Mouse (Mus musculus) liver (tissue): ENCODE measurements at regions not wholly inside any gene's neighbourhood (a gene's known extent, or its start where the extent isn't known, plus 50 kb on each side); places are given as distances from the start of the nearest gene placed in this dataset.
A peak's percentile ranks its signal among the peaks of the same experiment; 100 is the strongest.

Experiments used
- DNase-seq: peaks from one replicate; pipeline ENCODE4 v3.0.0-alpha.2; 2020; ENCODE audit warnings: mixed read lengths

- no peak for DNase-seq
Measured at GRCm38 (mm10) chr12:109272101-109272500, 180.5 kb upstream of the Dlk1 start.

GRCm38 (mm10) chr12:109314850-109315249 is 137.8 kb upstream of the Dlk1 start:
- no peak for DNase-seq

DNA sequence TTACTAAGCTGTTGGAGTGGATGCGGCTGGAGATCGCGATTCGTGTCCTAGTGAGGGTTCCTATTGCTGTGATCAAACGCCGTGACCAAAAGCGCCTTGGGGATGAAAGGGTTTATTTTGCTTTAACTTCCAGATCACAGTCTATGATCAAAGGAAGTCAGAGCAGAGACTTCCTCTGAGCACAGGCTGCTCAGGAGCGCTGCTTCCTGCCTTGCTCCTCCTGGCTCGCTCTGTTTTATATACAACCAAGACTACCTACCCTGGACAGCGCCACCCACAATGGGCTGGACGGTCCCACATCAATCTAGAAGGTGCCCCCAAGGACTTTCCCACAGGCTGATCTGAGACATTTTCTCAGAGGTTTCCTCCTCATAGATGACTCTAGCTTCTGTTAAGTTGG is 126.6 kb upstream of the Dlk1 start:
- no peak for DNase-seq

DNA sequence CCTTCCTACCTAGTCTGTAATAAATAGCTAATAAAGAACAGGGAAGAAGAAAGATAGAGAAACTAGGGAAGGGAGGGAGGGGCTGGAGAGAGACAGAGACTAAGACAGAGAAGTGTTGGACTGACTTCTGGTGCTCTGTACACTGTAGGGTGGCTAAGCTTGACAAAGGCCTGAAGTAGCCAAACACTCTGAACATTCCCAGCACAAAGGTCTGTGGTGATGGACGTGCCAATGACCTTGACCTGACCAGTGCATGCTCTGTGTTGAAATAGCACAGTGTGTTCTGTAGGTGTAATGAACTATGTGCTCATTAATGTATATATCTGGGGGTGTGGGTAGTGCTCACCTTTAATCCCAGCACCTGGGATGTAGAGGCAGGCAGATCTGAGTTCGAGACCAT is 81.3 kb upstream of the Dlk1 start:
- DNase-seq = no peak

DNA sequence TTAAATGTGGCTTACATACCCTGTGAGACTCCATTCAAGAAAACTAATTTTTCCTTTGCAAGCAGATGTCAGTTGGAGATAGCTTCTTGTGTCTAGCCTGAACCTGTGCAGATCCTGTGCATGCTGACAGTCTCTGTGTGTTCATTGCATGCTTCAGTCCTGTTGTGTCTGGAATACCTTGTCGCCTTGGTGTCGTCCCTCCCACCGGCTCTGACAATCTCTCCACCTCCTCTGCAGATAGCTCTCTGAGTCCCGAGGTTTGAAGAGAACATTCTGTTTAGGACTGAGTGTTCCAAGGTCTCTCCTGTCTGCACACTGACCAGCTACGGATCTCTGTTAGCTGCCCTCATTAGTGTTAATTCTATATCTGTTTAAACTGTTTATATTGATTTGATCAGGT is 66.8 kb upstream of the Dlk1 start:
- DNase-seq = no peak

DNA sequence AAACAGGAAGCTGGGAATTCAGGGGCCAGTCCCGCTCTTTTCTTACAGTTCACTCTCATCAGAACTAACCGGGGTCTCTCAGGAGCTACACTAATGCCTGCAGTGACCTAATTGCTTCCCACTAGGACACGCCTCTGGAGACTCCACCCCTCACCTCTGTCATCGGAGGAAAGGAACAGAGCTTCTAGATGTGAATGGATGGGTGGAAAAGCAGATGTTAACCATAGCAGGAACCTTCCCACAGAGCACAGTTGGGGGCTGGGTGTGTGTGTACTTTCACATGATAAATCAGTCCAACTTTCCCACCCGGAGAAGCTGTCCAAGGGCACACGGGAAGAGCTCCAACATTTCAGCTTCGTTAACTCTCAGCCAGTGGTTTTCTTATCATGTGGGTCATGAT is 63.8 kb upstream of the Dlk1 start:
- no peak for DNase-seq

DNA sequence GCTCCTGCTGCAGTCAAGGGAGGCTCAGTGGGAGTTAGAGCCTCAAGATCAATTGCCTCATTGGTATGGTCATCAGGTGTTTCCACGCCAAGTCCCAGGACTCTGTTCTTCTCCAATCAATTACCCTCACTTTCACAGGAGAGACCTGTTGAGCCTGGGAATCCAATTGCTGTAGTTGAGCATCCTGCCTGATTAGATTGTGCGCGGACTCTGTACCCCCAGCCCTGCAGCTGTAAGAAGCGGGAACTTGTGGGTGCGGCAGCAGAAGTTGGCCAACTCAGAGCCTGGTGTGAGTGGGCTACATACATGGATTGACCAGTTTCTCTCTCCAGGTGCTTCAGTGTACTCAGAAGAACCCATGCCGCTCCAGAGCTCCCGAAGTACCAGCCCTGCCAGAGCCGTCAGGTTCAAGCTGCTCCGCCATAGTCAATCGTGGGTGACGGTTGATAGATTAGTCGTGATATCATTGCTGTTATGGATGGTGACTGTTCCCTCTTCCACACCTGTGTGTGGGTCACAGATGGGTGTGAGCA is 62.2 kb upstream of the Dlk1 start:
- DNase-seq = peak; percentile 1

GRCm38 (mm10) chr12:109390978-109391377 is 61.6 kb upstream of the Dlk1 start:
- DNase-seq = peak; percentile 0

DNA sequence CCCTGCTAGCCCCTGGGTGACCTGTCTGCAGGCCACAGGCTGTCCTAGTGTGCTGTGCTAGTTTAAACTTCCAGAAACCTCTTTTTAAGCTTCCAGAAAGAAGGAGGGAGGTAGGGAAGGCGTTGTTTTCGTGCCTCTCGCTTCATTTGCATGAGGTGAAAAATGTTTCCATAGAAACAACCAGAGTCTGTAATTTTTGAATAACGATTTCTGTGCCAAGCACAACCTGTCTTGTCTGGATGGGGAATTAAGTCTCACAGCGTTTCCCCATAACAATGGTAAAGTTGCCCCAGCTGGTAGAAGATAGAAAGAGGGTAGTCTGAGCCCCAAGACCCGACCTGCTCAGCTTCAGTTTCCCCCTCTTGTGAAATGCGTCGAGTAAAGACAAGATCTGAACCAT is 59.3 kb upstream of the Dlk1 start:
- no peak for DNase-seq

GRCm38 (mm10) chr12:109393795-109394194 is 58.8 kb upstream of the Dlk1 start:
- DNase-seq = peak; percentile 70

GRCm38 (mm10) chr12:109394396-109394795 is 58.2 kb upstream of the Dlk1 start:
- no peak for DNase-seq

DNA sequence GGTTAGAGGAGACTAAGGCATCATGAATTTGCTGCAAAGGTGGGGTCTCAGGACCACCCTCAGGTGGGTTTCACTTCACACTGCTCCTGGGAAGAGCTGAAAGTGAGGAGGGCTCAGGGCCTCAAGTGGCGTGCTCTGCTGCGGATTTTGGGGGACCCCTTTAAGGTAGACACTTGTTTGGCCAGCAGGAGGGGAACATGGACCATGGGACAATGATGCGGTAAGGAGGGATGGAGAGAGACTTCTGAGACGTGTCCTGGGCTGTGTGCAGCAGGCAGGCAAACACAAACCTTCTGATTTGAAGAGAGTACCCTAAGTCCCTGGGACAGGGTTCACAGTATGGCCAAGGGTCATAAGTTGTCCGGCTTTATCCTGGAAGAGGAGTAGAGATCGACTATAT is 56.0 kb upstream of the Dlk1 start:
- DNase-seq = no peak

- DNase-seq = no peak
Measured at GRCm38 (mm10) chr12:109397175-109398058, 55.2 kb upstream of the Dlk1 start.

- no peak for DNase-seq
Measured at GRCm38 (mm10) chr12:109398473-109398872, 54.1 kb upstream of the Dlk1 start.

DNA sequence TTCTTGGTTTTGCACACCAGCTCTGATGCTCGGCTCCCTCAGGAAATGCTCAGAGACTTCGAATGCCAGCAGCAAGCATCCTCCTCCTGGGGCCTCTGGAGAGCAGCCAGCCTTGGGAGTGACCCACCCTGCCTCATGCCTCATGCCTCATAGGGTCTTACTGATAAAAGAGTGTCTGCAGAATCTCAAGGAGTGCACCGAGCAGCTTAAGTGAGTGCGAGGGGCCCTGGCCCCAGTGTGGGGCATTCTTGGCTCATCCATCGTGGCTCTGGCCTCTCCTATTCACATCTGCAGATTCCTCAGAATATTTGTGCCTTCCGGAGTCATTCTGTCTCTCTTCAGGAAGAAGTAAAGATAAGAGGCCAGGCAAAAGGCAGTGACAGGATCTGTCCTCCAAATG is 53.7 kb upstream of the Dlk1 start:
- DNase-seq = peak; percentile 42

DNA sequence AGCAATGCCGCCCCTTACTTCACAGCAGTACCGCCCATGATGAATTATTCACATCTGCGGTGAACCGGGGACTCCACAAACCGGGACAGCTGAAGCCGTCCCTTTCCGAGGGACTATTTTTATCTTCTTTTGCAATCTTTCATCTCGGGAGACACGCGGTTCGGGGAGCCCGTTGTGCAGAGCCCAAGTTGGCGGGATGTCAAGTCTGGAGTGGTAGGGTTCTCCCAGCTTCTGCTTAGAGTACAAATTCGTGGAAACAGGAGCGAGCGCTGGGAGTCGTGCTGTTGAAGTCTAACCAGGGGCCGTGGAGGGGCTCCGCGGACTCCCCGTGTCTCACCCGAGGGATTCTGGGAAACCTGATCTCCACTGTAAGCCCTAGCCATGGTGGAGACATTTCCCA is 53.0 kb upstream of the Dlk1 start:
- DNase-seq = no peak

DNA sequence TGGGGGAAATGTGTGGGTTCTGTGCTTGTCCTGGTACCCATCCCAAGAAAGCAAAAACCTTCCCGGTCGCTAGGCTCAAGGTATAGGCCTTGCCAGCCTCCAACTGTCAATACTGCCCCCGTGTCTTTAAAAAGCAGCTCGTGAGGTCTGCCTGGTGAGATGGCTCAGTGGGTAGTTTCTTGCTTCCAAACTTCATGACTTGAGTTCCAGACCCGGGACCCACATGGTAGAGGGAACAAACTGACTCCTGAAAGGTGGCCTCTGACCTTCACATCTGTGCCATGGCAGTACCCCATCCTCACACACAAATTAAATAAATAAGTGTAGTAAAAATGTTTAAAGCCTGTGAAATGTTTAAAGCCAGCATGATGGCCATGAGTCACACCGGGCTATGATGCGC is 52.6 kb upstream of the Dlk1 start:
- DNase-seq = no peak

DNA sequence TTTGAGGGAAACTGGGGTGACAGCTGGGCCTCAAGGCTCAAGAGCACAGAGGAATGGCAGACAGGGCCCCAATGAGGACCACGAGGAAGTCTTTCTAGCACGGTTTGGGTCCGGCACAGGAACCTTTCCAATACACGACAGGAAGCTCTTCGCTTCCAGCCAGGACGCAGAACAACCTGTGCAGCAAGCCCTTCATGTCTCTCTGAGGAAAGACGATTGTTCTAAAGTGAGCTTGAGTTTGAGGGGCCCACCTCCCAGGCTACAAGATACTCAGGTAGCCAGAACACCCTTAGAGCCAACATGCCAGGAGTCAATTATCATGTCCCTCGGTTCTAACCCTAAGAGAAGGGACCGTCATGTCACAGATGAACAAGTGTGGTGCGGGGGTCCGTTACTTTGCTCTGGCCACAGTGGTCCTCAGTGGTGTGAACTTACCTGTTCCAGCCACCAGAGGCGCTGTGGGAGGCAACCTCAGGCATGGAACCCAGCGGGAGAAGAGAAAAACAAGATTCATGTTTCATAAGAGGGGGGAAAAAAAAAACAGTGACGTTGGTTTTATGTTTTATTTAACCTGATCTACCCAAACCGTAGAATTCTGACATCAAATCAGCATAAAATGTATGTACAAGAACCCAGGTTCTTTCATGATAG is 51.6 kb upstream of the Dlk1 start:
- DNase-seq = peak; percentile 40

DNA sequence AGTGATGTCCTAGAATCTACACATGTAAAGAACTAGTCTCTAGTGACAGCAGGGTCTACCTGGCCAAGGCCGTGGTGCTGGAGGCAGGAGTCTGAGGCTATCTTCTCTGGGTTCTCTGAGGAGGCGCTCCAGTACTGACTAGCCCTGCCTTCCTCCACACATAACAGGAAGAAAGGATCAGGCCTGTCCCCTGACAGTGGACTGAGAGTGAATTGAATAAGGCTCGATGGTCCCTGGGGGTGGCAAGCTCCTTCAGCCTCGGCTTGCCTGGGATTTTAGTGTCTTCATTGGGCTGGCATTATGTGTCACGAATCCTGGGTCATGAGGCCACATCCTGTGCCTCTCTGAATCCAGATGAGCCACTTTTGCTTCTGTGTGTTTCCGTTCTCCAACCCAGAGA is 50.9 kb upstream of the Dlk1 start:
- no peak for DNase-seq

DNA sequence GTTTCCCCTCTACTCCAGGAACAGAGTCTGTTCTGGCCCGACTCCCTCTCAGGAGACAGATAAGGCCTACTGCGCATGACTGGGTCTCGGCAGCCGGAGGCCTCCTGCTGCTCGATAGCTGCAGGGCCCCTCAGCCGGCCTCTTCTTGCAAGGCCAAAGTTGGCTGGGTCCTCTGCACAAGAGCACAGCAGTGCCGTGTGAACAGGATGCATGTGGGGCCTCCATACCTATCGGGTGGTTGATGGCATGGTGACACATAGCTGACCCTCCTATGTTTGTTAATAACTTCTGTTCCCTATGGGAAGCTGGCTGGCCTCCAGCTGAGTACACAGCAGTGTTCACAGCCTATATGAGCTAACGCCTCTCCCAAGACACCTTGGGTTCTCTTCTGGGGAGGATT is 50.4 kb upstream of the Dlk1 start:
- peak; percentile 71 for DNase-seq
